Mouse (Mus musculus) kidney, adult 11 months (tissue): ENCODE data around the gene Abracl.

Experiments used
- DNase-seq: peaks from one replicate; pipeline ENCODE4 v3.0.0; 2022

Gene Abracl

DNA sequence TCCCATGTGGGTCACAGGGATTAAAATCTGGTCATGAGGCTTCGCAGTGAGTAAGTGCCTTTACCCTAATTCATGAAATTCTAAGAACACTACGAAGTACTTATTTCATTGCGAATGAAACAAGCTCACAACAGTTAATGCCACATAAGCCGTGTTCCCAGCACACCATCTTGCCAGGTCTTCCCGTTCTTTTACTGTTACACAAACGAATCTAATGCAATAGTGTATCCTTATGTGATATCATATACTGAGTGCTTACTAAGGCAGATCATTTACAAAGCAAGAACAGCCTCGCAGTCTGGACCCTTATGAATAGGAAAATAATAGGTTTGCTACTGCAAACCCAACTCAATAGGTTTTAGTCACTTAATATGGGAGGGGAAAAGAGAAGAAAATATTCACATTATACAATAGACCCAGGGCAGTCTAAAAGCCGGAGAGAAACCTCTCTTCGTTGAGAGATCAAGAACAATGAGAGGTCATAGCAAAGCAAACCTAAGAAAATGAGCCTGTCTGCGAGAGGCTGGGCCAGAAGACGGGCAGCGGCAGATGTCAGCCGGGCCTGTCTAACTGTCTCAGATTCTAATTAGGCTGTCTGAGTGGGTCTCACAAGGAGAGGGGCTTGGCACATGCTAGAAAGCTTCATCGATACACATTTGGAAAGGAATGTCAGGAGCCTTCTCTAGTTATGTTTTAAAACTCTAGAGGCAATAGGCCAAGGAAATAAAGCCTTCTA is 1.3 kb downstream of the Abracl start:
- DNase-seq: no peak

GRCm38 (mm10) chr10:18020846-18021245 is 2.2 kb downstream of the Abracl start:
- no peak for DNase-seq

DNA sequence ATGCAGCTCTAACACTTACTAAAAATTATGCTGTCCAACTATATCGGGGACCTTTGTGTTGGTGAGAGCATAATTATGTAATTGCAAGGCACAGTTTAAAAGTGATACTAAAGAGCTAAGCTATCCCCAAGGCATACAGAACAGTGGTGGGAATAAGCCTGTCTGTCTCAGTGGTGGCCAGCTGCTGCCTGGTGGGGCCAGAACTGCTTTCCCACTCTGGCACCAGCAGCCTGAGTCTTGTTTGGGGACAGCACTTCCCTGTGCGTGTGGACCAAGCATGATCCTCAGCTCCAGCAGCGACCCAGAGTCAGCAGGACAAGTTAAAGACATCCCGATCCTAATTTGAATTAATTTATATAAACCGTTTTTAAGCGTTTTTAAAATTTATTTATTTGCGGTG is 2.6 kb downstream of the Abracl start:
- no peak for DNase-seq

DNA sequence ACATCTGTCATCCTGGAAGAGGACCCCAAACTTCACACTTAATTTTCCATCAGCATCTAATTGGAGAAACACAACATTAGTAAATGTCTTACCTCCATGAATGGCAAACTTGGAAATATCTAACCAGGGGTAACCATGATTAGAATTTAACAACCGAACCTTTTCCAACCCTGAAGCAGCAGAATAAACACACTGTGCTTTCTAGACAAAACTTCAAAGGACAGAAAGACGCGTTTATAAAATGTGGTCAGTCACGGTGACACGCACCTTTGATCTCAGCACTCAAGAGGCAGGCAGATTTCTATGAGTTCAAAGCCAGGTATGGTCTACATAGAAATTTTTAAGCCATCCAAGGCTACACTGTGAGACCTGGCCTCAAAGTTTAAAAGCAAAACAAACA is 11.3 kb downstream of the Abracl start:
- no peak for DNase-seq

DNA sequence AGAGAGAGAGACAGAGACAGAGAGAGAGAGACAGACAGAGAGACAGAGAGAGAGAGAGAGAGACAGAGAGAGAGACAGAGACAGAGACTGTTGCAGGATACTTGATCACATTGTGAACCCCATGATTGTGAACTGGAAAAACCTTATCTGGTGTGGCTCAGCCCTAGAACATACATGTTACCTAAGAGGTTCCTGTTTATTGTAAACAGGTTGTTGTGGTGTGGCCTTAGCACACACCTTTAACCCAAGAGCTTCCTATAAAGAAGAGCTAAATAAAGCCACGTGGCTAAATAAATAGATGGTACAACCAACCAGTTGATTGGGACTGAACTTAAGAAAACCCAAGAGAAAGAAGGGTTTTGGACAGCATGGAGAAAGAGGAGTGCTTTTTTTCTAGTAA is 13.3 kb downstream of the Abracl start:
- DNase-seq: no peak

GRCm38 (mm10) chr10:18008118-18008517 is 15.0 kb downstream of the Abracl start:
- no peak for DNase-seq

GRCm38 (mm10) chr10:18007243-18007642 is 15.8 kb downstream of the Abracl start:
- DNase-seq: no peak

DNA sequence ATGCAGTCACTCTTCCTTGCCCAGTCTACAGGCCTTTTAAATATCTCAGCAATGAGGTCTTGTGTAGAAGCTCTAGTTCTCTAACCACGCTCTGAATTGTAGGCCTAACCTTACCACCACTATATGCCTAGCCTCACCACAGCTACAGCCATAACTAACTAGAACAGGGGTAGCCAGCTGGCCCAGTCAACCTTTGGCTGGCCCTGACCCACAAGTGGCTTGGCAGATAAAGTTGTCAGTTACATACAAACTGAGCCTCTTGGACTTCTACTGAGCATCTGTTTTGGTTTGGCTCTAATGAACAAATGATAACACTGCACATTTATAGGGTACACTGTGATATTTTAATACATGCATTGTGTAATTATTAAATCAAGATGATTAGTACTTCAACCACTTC is 16.3 kb downstream of the Abracl start:
- DNase-seq: no peak

DNA sequence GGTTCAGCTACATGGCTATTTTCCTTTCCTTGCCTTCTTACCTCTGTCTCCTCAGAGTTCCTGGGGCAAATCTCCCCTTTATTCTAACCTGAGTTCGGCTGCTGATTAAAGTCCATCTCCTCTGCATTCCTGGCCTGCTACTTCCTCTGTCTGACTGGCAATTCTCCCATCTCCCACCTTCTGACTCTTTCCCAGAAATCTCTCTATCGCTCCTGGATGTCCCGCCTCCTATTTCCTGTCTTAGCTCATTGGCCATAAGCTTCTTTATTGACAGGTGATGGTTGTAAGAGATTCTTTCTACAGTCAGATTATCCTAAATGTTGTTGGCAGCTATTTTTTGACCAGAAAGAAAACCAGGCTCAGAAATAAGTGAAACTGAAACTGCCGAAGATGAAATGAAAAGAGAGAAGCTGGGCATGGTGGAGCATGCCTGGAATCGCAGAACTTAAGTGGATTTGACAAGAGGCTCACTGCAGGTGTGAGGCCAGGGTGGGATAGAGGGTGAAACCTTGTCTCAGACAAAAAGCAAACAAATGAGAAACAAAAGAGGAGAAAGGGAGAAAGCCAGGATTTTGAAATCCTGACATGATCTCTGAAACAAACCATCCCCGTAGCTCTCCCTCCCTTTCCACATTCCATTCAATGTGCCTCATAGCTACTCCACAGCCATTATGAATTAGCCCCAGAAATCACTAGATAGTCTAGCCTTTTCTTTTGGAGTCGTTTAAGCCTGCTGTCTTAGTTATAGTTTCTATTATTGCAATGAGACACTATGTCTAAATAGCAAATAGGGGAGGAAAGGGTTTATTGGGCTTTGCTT is 17.7 kb downstream of the Abracl start:
- peak; percentile 24 for DNase-seq

DNA sequence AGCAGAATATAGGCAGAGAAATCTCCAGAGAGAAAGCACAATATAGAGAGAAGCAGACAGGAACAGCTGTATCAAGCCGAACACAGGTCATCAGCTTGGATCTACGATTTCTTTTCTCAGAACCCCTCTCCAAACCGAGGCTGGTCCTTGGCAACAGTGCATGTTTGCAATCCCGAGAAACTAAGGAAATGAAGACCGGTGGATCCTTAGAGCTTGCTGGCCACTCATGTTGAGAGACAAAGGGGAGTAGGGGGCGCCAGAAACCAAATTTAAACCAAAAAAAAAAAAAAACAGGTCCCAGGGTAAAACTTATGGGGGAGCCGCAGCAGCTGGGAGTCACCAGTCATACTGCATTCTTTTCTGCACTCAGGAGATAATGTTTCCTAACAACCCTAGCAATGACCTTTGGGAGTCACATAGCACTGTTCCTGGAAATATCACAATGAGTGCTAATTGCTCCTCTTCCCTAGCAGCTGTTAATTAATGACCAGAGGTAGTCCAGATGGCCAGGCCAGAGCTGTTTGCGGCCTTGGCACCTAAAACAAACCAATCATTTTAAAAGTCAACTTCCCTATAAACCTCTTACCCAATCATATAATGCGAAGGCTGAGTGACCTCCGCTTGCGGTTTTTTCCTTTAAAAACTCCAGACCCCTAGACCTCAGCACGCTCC is 19.0 kb downstream of the Abracl start:
- DNase-seq: peak; percentile 57

DNA sequence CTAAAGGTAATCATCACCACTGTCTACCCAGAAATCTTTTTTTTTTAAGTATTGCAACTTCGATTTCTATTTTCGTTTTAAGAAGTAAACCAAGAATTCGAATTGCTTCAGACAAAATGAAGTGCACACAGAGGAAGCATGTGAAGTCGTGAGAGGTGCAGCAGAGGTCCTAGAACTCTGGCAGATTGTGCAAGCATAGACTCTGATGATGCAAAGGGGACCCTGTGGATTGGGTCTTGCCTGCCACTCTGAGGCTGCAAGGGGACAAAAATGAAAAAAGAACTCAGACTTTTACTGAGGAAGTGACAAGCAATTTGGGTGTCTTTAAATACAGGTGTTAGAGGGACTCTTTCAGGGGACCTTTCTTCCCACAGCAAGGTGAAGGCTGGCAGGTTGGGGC is 32.5 kb downstream of the Abracl start:
- DNase-seq: no peak

- DNase-seq: no peak
Measured at GRCm38 (mm10) chr10:17989136-17989535, 34.0 kb downstream of the Abracl start.

- no peak for DNase-seq
Measured at GRCm38 (mm10) chr10:17987823-17988423, 35.2 kb downstream of the Abracl start.

- peak; percentile 5 for DNase-seq
Measured at GRCm38 (mm10) chr10:17983313-17983712, 39.8 kb downstream of the Abracl start.

GRCm38 (mm10) chr10:17966090-17966489 is 57.0 kb downstream of the Abracl start:
- DNase-seq: no peak
